Mouse (Mus musculus) embryonic fibroblast, embryonic 13.5 days (primary cell): Measurements from ENCODE around the gene Rora.

Source experiments
- CTCF ChIP-seq: IDR thresholded peaks from 2 replicates; pipeline ENCODE4 v1.5.1; 2011; ENCODE audit warnings: mild to moderate bottlenecking, control low read depth, low read length, moderate library complexity, borderline replicate concordance; ENCODE audit not compliant: insufficient read depth
- POLR2A ChIP-seq: IDR thresholded peaks from 2 replicates; pipeline ENCODE4 v1.6.1; 2011; ENCODE audit warnings: low read depth, mild to moderate bottlenecking, control low read depth, low read length, moderate library complexity

- TF ChIP-seq POLR2A (no peak), CTCF (no peak)
Measured at GRCm38 (mm10) chr9:68805776-68806175, 152.2 kb downstream of the Rora start.
